Mouse (Mus musculus) cerebellum, adult 2 months (tissue): ENCODE results near the gene Prg4. TPM values are rescaled to one million over a fixed set of nuclear protein-coding genes. Genes with fewer than 3 reads are reported as not detected.

Experiments used
- DNase-seq, 2 experiments: peaks; one replicate each; pipeline ENCODE4 v3.0.0; 2021
- H3K27ac ChIP-seq: fragments of 200-500 bp; 2 replicates; pipeline ENCODE4 v1.5.1; 2012; ENCODE audit warnings: low read length, control low read depth, inconsistent platforms; ENCODE audit not compliant: insufficient read depth
- H3K27me3 ChIP-seq: fragments of 200-500 bp; 2 replicates; pipeline ENCODE4 v1.6.1; 2012; ENCODE audit warnings: inconsistent platforms, mild to moderate bottlenecking, low read length, moderate library complexity; ENCODE audit not compliant: control insufficient read depth, insufficient read depth
- H3K4me1 ChIP-seq: fragments of 200-500 bp; 2 replicates; pipeline ENCODE4 v1.6.1; 2011; ENCODE audit warnings: low read length; ENCODE audit not compliant: control insufficient read depth, insufficient read depth
- H3K4me3 ChIP-seq: fragments of 200-500 bp; replicated peaks from 2 replicates; pipeline ENCODE3; 2011; ENCODE audit warnings: mild to moderate bottlenecking, low read depth, low read length, control low read depth; ENCODE audit not compliant: insufficient read depth
- CTCF ChIP-seq: fragments of 200-500 bp; IDR thresholded peaks from 2 replicates; pipeline ENCODE4 v1.5.1; 2011; ENCODE audit warnings: low read depth, mild to moderate bottlenecking, control low read depth, low read length, moderate library complexity, borderline replicate concordance; ENCODE audit not compliant: insufficient read depth
- POLR2A ChIP-seq: fragments of 200-500 bp; IDR thresholded peaks from 2 replicates; pipeline ENCODE4 v1.6.1; 2011; ENCODE audit warnings: low read length, control low read depth, borderline replicate concordance; ENCODE audit not compliant: insufficient read depth
- WGBS: fragments of 180-500 bp; shearing (Covaris S2); methylation state at CpG from one replicate; pipeline ENCODE4 v1.1.7; 2018; 5-methylcytosine and 5-hydroxymethylcytosine counted together
- polyA plus RNA-seq: library from polyadenylated mRNA; depleted of rRNA; stranded (reverse); fragments of >200 nt; gene quantifications from 2 replicates; pipeline ENCODE4 v1.2.3, GENCODE M21; 2012

The Prg4 gene
- polyA plus RNA-seq, 1 experiment: 0.67 TPM

DNA sequence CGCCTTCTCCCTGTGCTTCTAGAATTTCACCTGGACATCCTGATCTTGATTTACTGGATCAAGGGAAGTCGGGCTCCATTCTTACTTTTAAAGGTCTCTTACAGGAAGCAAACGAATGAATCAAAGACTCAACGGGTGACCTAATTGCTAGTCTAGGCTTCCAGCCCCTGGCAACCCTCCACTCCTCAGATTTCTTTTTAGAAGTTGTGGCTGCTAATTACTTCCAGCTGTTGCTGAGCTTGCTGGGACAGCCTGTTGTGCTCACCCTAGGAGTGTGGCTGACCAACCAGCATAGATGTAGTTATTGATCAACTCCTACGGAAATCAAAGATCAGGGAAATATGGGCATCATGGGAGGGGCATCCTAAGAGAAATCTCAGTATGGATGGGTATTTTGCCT, 14.7 kb upstream of the Prg4 start:
- no peak overlapping the region for H3K4me3 ChIP-seq
- TF ChIP-seq POLR2A (no peak), CTCF (no peak)
- 75% methylated on average over 5 of the region's 5 CpGs for WGBS

DNA sequence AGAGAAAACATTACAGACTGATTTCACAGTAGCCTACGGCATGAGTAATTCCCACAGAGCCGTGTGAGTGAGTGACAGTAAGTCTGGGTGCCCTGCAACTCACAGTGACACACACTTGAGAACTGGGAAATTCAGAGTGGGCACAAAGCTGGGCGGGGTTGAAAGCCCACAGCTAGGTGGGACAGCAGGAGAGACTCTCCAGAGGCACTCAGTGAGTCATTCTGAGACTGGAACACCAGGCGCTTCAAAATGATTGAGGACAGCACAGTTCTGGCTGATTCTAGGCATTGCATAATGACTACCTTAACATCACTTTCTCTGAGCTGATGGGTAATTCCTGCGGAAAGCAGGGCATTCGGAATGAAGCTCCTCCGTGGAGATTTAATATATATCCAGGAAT, 6.6 kb upstream of the Prg4 start:
- no peaks in the 10 kb centered on the region for H3K27me3 ChIP-seq
- H3K27ac ChIP-seq: no peak overlapping the region
- DNase-seq: no peak
- TF ChIP-seq POLR2A: no peak
- TF ChIP-seq CTCF: no peak
- WGBS: 66% methylated on average over 7 of the region's 7 CpGs
- no peak overlapping the region for H3K4me3 ChIP-seq
- H3K4me1 ChIP-seq: no peaks in the 10 kb centered on the region

More for the DNA sequence above, 14.7 kb upstream of the Prg4 start:
- no peak overlapping the region for H3K27ac ChIP-seq
- H3K27me3 ChIP-seq: no peaks in the 10 kb centered on the region
- DNase-seq: no peak
- H3K4me1 ChIP-seq: no peaks in the 10 kb centered on the region

DNA sequence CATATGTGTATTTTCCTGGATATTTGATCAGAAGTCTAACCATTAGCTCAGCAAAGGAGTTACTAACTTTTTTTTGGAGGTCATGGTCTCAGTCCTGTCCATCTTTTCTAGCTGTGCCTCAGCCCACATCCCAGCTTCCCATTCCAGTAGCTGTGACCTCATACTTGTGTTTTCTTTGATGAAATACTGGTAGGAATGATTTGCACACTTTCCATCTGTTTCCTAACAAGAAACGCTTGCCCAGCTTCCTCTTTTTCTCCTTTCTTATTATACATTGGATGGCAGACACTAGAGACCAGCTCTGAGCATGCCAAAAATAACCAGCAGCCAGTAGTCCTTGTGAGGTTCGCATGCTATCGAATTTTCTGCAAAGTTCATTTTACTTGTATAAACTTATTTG, 4.0 kb upstream of the Prg4 start:
- Histone ChIP-seq H3K27me3 (no peaks in the 10 kb centered on the region), H3K27ac (no peak overlapping the region), H3K4me1 (no peaks in the 10 kb centered on the region), H3K4me3 (no peak overlapping the region)
- no peak for TF ChIP-seq POLR2A
- TF ChIP-seq CTCF: no peak
- 77% methylated on average over 3 of the region's 3 CpGs for WGBS
- DNase-seq: no peak

DNA sequence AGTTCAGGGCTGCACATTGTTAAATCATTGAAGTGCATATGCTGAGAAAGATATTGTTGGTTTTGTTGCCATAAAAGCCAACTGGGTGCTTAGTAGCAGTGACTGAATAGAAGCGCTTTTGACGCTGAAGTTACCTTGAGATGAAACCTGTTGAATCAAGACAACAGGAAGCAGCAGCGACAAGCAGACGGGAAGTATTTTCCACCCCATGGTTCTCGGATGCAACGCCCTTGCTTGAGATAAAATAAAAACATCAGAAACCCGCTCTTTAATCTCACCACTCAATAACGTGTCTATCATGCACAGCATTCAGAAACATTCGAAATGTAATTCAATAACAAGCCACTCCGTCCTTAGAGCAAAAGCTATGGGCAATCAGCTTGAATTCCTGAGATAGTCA, 601 bp downstream of the Prg4 start:
- Histone ChIP-seq H3K4me3 (no peak overlapping the region), H3K27ac (no peak overlapping the region), H3K27me3 (no peaks in the 10 kb centered on the region), H3K4me1 (no peaks in the 10 kb centered on the region)
- TF ChIP-seq CTCF: no peak
- no peak for TF ChIP-seq POLR2A
- WGBS: 89% methylated on average over 10 of the region's 10 CpGs
- DNase-seq: no peak

DNA sequence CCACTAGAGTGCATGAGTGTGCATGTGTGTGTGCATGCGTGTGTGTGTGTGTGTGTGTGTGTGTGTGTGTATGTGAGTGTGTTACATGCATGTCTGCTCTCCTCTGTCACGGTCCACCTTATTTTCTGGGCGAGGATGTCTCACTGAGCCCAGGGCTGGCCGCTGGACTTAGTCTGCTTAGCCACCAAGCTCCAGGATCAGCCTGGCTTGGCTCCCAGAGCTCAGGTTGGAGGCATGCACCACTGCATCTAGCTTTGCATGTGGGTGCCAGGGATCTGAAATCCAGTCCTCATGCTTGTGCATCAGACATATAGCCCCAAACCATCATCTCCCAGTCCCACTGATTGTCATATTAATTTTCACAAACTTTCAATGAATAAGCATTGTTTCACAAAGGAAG, 2.3 kb downstream of the Prg4 start:
- Histone ChIP-seq H3K27me3 (no peaks in the 10 kb centered on the region), H3K4me3 (no peak overlapping the region), H3K4me1 (no peaks in the 10 kb centered on the region), H3K27ac (no peak overlapping the region)
- WGBS: 65% methylated on average over 4 of the region's 4 CpGs
- DNase-seq: no peak
- TF ChIP-seq POLR2A: no peak
- no peak for TF ChIP-seq CTCF

DNA sequence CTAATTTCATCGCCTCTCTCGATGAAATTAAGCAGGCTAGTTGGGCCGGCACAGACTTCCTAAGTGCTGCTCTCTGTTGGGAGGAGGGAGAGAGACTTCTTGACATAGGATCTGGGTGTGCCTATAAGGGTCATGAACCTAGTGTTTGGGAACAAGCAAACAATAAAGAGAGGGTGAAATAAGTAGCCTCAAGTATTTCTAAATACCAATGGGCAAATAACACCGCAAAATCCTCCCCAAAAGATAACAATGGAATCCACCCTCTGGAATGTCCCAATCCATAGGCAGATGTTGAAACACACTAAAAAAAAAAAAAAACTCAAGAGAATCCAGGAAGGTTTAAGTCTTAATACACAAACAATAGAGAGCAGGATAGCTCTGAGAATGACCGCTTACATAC, 2.9 kb downstream of the Prg4 start:
- Histone ChIP-seq H3K27ac (no peak overlapping the region), H3K4me3 (no peak overlapping the region), H3K4me1 (no peaks in the 10 kb centered on the region), H3K27me3 (no peaks in the 10 kb centered on the region)
- DNase-seq: no peak
- no peak for TF ChIP-seq CTCF
- no peak for TF ChIP-seq POLR2A
- WGBS: 90% methylated on average over 5 of the region's 5 CpGs

DNA sequence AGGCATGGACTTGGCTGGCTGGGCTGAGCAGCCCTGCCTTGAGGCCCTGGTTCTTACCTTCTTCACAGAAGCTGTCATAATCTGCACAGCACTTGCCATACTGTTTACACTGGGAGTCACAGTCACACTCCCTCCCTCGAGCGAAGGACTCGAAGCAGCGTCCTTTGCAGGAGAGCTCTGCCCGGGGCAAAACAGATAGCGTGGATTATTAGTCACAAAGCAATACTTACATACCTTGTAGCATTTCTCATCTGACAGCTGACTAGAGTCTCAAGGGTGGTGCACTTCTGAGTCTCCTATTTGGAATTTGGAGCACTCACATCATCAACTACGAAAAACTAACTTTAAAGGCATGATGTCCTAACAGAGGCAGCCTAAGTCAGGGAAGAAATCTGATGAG, 5.4 kb downstream of the Prg4 start:
- Histone ChIP-seq H3K27ac (no peak overlapping the region), H3K4me1 (no peaks in the 10 kb centered on the region), H3K4me3 (no peak overlapping the region), H3K27me3 (no peaks in the 10 kb centered on the region)
- WGBS: 81% methylated on average over 7 of the region's 7 CpGs
- DNase-seq: no peak
- no peak for TF ChIP-seq CTCF

GRCm38 (mm10) chr1:150459599-150459998, 6.4 kb downstream of the Prg4 start:
- DNase-seq: no peak
- Histone ChIP-seq H3K27ac (no peak overlapping the region), H3K4me1 (no peaks in the 10 kb centered on the region), H3K4me3 (no peak overlapping the region), H3K27me3 (no peaks in the 10 kb centered on the region)
- TF ChIP-seq CTCF (no peak), POLR2A (no peak)
- WGBS: 92% methylated on average over 3 of the region's 3 CpGs
